Mouse (Mus musculus): ENCODE measurements at regions not wholly inside any gene's neighbourhood (a gene's known extent, or its start where the extent isn't known, plus 50 kb on each side); places are given as distances from the start of the nearest gene placed in this dataset.

GRCm38 (mm10) chr16:95892356-95892755, 98.4 kb downstream of the Psmg1 start:
- ATAC-seq (replicated peaks; ENCODE audit: poor library complexity), result no peak

GRCm38 (mm10) chr16:95886131-95886530, 104.6 kb downstream of the Psmg1 start:
- peak; percentile 54; the same call in 1 of the 2 replicates for ATAC-seq (replicated peaks; ENCODE audit: poor library complexity)

- ATAC-seq (replicated peaks; ENCODE audit: poor library complexity), result no peak
Measured at GRCm38 (mm10) chr16:95873297-95873696, 117.5 kb downstream of the Psmg1 start.

- ATAC-seq (replicated peaks; ENCODE audit: poor library complexity), result no peak
Measured at GRCm38 (mm10) chr16:95872436-95872835, 118.3 kb downstream of the Psmg1 start.

GRCm38 (mm10) chr16:95870291-95870690, 120.5 kb downstream of the Psmg1 start:
- ATAC-seq (replicated peaks; ENCODE audit: poor library complexity), result no peak

GRCm38 (mm10) chr16:95869501-95869900, 121.3 kb downstream of the Psmg1 start:
- ATAC-seq (replicated peaks; ENCODE audit: poor library complexity), result no peak

- ATAC-seq (replicated peaks; ENCODE audit: poor library complexity), result no peak
Measured at GRCm38 (mm10) chr16:95868896-95869295, 121.9 kb downstream of the Psmg1 start.

- ATAC-seq (replicated peaks; ENCODE audit: poor library complexity), result no peak
Measured at GRCm38 (mm10) chr16:95867516-95867915, 123.2 kb downstream of the Psmg1 start.

- ATAC-seq (replicated peaks; ENCODE audit: poor library complexity), result no peak
Measured at GRCm38 (mm10) chr16:95866866-95867420, 123.8 kb downstream of the Psmg1 start.

- ATAC-seq (replicated peaks; ENCODE audit: poor library complexity), result no peak
Measured at GRCm38 (mm10) chr16:95865603-95866002, 125.2 kb downstream of the Psmg1 start.

GRCm38 (mm10) chr16:95864646-95865045, 126.1 kb downstream of the Psmg1 start:
- no peak for ATAC-seq (replicated peaks; ENCODE audit: poor library complexity)

GRCm38 (mm10) chr16:95864106-95864505, 126.7 kb downstream of the Psmg1 start:
- ATAC-seq (replicated peaks; ENCODE audit: poor library complexity), result no peak

GRCm38 (mm10) chr16:95863565-95863964, 127.2 kb downstream of the Psmg1 start:
- no peak for ATAC-seq (replicated peaks; ENCODE audit: poor library complexity)

- ATAC-seq (replicated peaks; ENCODE audit: poor library complexity), result peak; percentile 63
Measured at GRCm38 (mm10) chr16:95862621-95863020, 128.1 kb downstream of the Psmg1 start.

GRCm38 (mm10) chr16:95861231-95861690, 129.5 kb downstream of the Psmg1 start:
- peak; percentile 67 for ATAC-seq (replicated peaks; ENCODE audit: poor library complexity)

GRCm38 (mm10) chr16:95860810-95861209, 129.9 kb downstream of the Psmg1 start:
- peak; percentile 19 for ATAC-seq (replicated peaks; ENCODE audit: poor library complexity)

- no peak for ATAC-seq (replicated peaks; ENCODE audit: poor library complexity)
Measured at GRCm38 (mm10) chr16:95860111-95860510, 130.6 kb downstream of the Psmg1 start.

- ATAC-seq (replicated peaks; ENCODE audit: poor library complexity), result no peak
Measured at GRCm38 (mm10) chr16:95857403-95857802, 133.4 kb downstream of the Psmg1 start.

GRCm38 (mm10) chr16:95855230-95855629, 135.5 kb downstream of the Psmg1 start:
- no peak for ATAC-seq (replicated peaks; ENCODE audit: poor library complexity)

- ATAC-seq (replicated peaks; ENCODE audit: poor library complexity), result no peak
Measured at GRCm38 (mm10) chr16:95851907-95852306, 138.9 kb downstream of the Psmg1 start.

GRCm38 (mm10) chr16:95848555-95849082, 142.1 kb downstream of the Psmg1 start:
- no peak for ATAC-seq (replicated peaks; ENCODE audit: poor library complexity)

- no peak for ATAC-seq (replicated peaks; ENCODE audit: poor library complexity)
Measured at GRCm38 (mm10) chr16:95847765-95848483, 142.8 kb downstream of the Psmg1 start.
